Mouse (Mus musculus): ENCODE measurements around the gene Foxf1. TPM values are rescaled to one million over a fixed set of nuclear protein-coding genes. Genes with fewer than 3 reads are reported as not detected.

Foxf1 gene
- polyA plus RNA-seq, 1 experiment from 2014 or later: 4.6 TPM

- H3K9ac ChIP-seq (replicated peaks; ENCODE audit: low read length): no peak overlapping the region
- no peak overlapping the region for H3K27ac ChIP-seq (ENCODE audit: low read length)
- no peak for ATAC-seq (ENCODE audit: low FRiP score, low TSS enrichment)
- 10% methylated on average over 11 of the region's 11 CpGs for WGBS
- peaks cover 94% of the 10 kb centered on the region for H3K27me3 ChIP-seq (ENCODE audit: insufficient read depth, low read length)
- H3K4me3 ChIP-seq (ENCODE audit: low read length): no peak overlapping the region
- no peaks in the 10 kb centered on the region for H3K36me3 ChIP-seq (ENCODE audit: insufficient read depth, low read length)
- no peak overlapping the region for H3K4me2 ChIP-seq (replicated peaks; ENCODE audit: low read depth, low read length)
- no peaks in the 10 kb centered on the region for H3K9me3 ChIP-seq (ENCODE audit: low read length)
- peaks cover 10% of the 10 kb centered on the region for H3K4me1 ChIP-seq (ENCODE audit: insufficient read depth, low read length)
Observed at GRCm38 (mm10) chr8:121072406-121073130, 11.6 kb upstream of the Foxf1 start.

GRCm38 (mm10) chr8:121073174-121074107, 10.7 kb upstream of the Foxf1 start:
- H3K4me1 ChIP-seq (ENCODE audit: insufficient read depth, low read length): peaks cover 10% of the 10 kb centered on the region
- no peak overlapping the region for H3K9ac ChIP-seq (replicated peaks; ENCODE audit: low read length)
- WGBS: 2% methylated on average over 48 of the region's 48 CpGs
- no peak overlapping the region for H3K27ac ChIP-seq (ENCODE audit: low read length)
- H3K4me2 ChIP-seq (replicated peaks; ENCODE audit: low read depth, low read length): peak overlapping the region; percentile 33; the same call in 1 of the 2 replicates
- no peaks in the 10 kb centered on the region for H3K9me3 ChIP-seq (ENCODE audit: low read length)
- peaks cover 98% of the 10 kb centered on the region for H3K27me3 ChIP-seq (ENCODE audit: insufficient read depth, low read length)
- H3K4me3 ChIP-seq (ENCODE audit: low read length): peak overlapping the region; percentile 3; the same call in 1 of the 2 replicates
- no peak for ATAC-seq (ENCODE audit: low FRiP score, low TSS enrichment)
- no peaks in the 10 kb centered on the region for H3K36me3 ChIP-seq (ENCODE audit: insufficient read depth, low read length)

GRCm38 (mm10) chr8:121074108-121074847, 9.9 kb upstream of the Foxf1 start:
- H3K4me3 ChIP-seq (ENCODE audit: low read length): no peak overlapping the region
- H3K27ac ChIP-seq (ENCODE audit: low read length): no peak overlapping the region

GRCm38 (mm10) chr8:121074848-121075145, 9.4 kb upstream of the Foxf1 start:
- no peaks in the 10 kb centered on the region for H3K9me3 ChIP-seq (ENCODE audit: low read length)
- no peak for ATAC-seq (ENCODE audit: low FRiP score, low TSS enrichment)
- H3K27ac ChIP-seq (ENCODE audit: low read length): no peak overlapping the region
- no peak overlapping the region for H3K4me2 ChIP-seq (replicated peaks; ENCODE audit: low read depth, low read length)
- H3K36me3 ChIP-seq (ENCODE audit: insufficient read depth, low read length): no peaks in the 10 kb centered on the region
- peaks cover 10% of the 10 kb centered on the region for H3K4me1 ChIP-seq (ENCODE audit: insufficient read depth, low read length)
- WGBS: 2% methylated on average over 10 of the region's 10 CpGs
- peaks cover 99% of the 10 kb centered on the region for H3K27me3 ChIP-seq (ENCODE audit: insufficient read depth, low read length)
- H3K4me3 ChIP-seq (ENCODE audit: low read length): no peak overlapping the region
- H3K9ac ChIP-seq (replicated peaks; ENCODE audit: low read length): no peak overlapping the region

More at GRCm38 (mm10) chr8:121074108-121074847, 9.9 kb upstream of the Foxf1 start:
- Histone ChIP-seq H3K27me3 (ENCODE audit: insufficient read depth, low read length) (peaks cover 98% of the 10 kb centered on the region), H3K4me1 (ENCODE audit: insufficient read depth, low read length) (peaks cover 10% of the 10 kb centered on the region), H3K9ac (replicated peaks; ENCODE audit: low read length) (no peak overlapping the region), H3K9me3 (ENCODE audit: low read length) (no peaks in the 10 kb centered on the region), H3K4me2 (replicated peaks; ENCODE audit: low read depth, low read length) (no peak overlapping the region), H3K36me3 (ENCODE audit: insufficient read depth, low read length) (no peaks in the 10 kb centered on the region)
- WGBS: 4% methylated on average over 15 of the region's 15 CpGs
- ATAC-seq (ENCODE audit: low FRiP score, low TSS enrichment): no peak

- WGBS: 6% methylated on average over 13 of the region's 13 CpGs
- Histone ChIP-seq H3K4me2 (replicated peaks; ENCODE audit: low read depth, low read length) (no peak overlapping the region), H3K27me3 (ENCODE audit: insufficient read depth, low read length) (peaks cover 99% of the 10 kb centered on the region)
Observed at GRCm38 (mm10) chr8:121075936-121076335, 8.2 kb upstream of the Foxf1 start.

GRCm38 (mm10) chr8:121076555-121076954, 7.6 kb upstream of the Foxf1 start:
- H3K4me2 ChIP-seq (replicated peaks; ENCODE audit: low read depth, low read length): no peak overlapping the region
- H3K4me1 ChIP-seq (ENCODE audit: insufficient read depth, low read length): peaks cover 10% of the 10 kb centered on the region
- no peak overlapping the region for H3K4me3 ChIP-seq (ENCODE audit: low read length)
- 8% methylated on average over 7 of the region's 7 CpGs for WGBS
- no peak overlapping the region for H3K9ac ChIP-seq (replicated peaks; ENCODE audit: low read length)
- no peaks in the 10 kb centered on the region for H3K36me3 ChIP-seq (ENCODE audit: insufficient read depth, low read length)
- H3K27me3 ChIP-seq (ENCODE audit: insufficient read depth, low read length): peaks cover 99% of the 10 kb centered on the region
- H3K9me3 ChIP-seq (ENCODE audit: low read length): no peaks in the 10 kb centered on the region
- no peak overlapping the region for H3K27ac ChIP-seq (ENCODE audit: low read length)
- no peak for ATAC-seq (ENCODE audit: low FRiP score, low TSS enrichment)

More at GRCm38 (mm10) chr8:121075936-121076335, 8.2 kb upstream of the Foxf1 start:
- Histone ChIP-seq H3K36me3 (ENCODE audit: insufficient read depth, low read length) (no peaks in the 10 kb centered on the region), H3K9ac (replicated peaks; ENCODE audit: low read length) (no peak overlapping the region), H3K9me3 (ENCODE audit: low read length) (no peaks in the 10 kb centered on the region), H3K4me3 (ENCODE audit: low read length) (no peak overlapping the region), H3K27ac (ENCODE audit: low read length) (no peak overlapping the region), H3K4me1 (ENCODE audit: insufficient read depth, low read length) (peaks cover 13% of the 10 kb centered on the region)
- ATAC-seq (ENCODE audit: low FRiP score, low TSS enrichment): no peak

GRCm38 (mm10) chr8:121078721-121079120, 5.5 kb upstream of the Foxf1 start:
- Histone ChIP-seq H3K4me3 (ENCODE audit: low read length) (no peak overlapping the region), H3K36me3 (ENCODE audit: insufficient read depth, low read length) (no peaks in the 10 kb centered on the region), H3K27me3 (ENCODE audit: insufficient read depth, low read length) (peaks cover 99% of the 10 kb centered on the region), H3K9me3 (ENCODE audit: low read length) (no peaks in the 10 kb centered on the region), H3K4me2 (replicated peaks; ENCODE audit: low read depth, low read length) (no peak overlapping the region), H3K9ac (replicated peaks; ENCODE audit: low read length) (no peak overlapping the region), H3K27ac (ENCODE audit: low read length) (no peak overlapping the region), H3K4me1 (ENCODE audit: insufficient read depth, low read length) (peaks cover 13% of the 10 kb centered on the region)
- 6% methylated on average over 14 of the region's 14 CpGs for WGBS
- ATAC-seq (ENCODE audit: low FRiP score, low TSS enrichment): no peak

GRCm38 (mm10) chr8:121079201-121079600, 5.0 kb upstream of the Foxf1 start:
- Histone ChIP-seq H3K27ac (ENCODE audit: low read length) (no peak overlapping the region), H3K4me3 (ENCODE audit: low read length) (no peak overlapping the region)
- ATAC-seq (ENCODE audit: low FRiP score, low TSS enrichment): no peak

GRCm38 (mm10) chr8:121079944-121080343, 4.2 kb upstream of the Foxf1 start:
- Histone ChIP-seq H3K27ac (ENCODE audit: low read length) (no peak overlapping the region), H3K4me1 (ENCODE audit: insufficient read depth, low read length) (peaks cover 25% of the 10 kb centered on the region), H3K36me3 (ENCODE audit: insufficient read depth, low read length) (no peaks in the 10 kb centered on the region), H3K9me3 (ENCODE audit: low read length) (no peaks in the 10 kb centered on the region), H3K27me3 (ENCODE audit: insufficient read depth, low read length) (peaks cover 99% of the 10 kb centered on the region), H3K4me3 (ENCODE audit: low read length) (no peak overlapping the region), H3K4me2 (replicated peaks; ENCODE audit: low read depth, low read length) (no peak overlapping the region), H3K9ac (replicated peaks; ENCODE audit: low read length) (no peak overlapping the region)
- ATAC-seq (ENCODE audit: low FRiP score, low TSS enrichment): no peak
- 4% methylated on average over 12 of the region's 12 CpGs for WGBS

More at GRCm38 (mm10) chr8:121079201-121079600, 5.0 kb upstream of the Foxf1 start:
- Histone ChIP-seq H3K27me3 (ENCODE audit: insufficient read depth, low read length) (peaks cover 99% of the 10 kb centered on the region), H3K4me2 (replicated peaks; ENCODE audit: low read depth, low read length) (no peak overlapping the region), H3K9ac (replicated peaks; ENCODE audit: low read length) (no peak overlapping the region), H3K36me3 (ENCODE audit: insufficient read depth, low read length) (no peaks in the 10 kb centered on the region), H3K4me1 (ENCODE audit: insufficient read depth, low read length) (peaks cover 17% of the 10 kb centered on the region), H3K9me3 (ENCODE audit: low read length) (no peaks in the 10 kb centered on the region)
- WGBS: 2% methylated on average over 7 of the region's 7 CpGs
